Mouse (Mus musculus) lung, adult 2 months (tissue): ENCODE measurements around the gene Phf19.

Experiments used
- CTCF ChIP-seq: fragments of 200-500 bp; IDR thresholded peaks from 2 replicates; pipeline ENCODE4 v1.5.1; 2011; ENCODE audit warnings: mild to moderate bottlenecking, low read length, control low read depth; ENCODE audit not compliant: insufficient read depth
- POLR2A ChIP-seq: fragments of 200-500 bp; IDR thresholded peaks from 2 replicates; pipeline ENCODE4 v1.6.1; 2011; ENCODE audit warnings: low read depth, mild to moderate bottlenecking, control low read depth, low read length, borderline replicate concordance; ENCODE audit errors: extremely low read depth

DNA sequence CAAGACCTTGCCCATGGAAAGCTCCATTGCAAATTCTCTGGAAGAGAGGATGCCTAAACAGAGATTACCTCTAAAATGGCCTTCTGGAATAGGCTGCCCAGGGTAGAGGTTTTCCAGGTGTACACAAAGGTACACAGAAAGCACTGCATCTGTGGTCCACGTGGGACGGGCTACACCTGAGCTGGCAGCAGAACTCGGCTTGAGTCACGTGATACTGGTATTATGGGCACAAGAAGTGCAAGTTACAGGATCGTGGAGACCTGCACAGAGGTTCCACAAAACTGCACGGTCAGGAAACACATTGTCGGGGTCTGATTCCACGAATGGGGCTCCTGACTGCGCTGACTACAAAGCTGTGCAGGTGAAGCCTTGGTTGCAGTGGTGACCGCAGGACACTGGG is 33.8 kb downstream of the Phf19 start:
- TF ChIP-seq CTCF (no peak), POLR2A (no peak)
